Mouse (Mus musculus) bone marrow, adult 2 months (tissue): ENCODE measurements around the gene Tenm4.

Experiments used
- CTCF ChIP-seq: fragments of 200-500 bp; IDR thresholded peaks from 2 replicates; pipeline ENCODE4 v1.5.1; 2011; ENCODE audit warnings: low read length, control low read depth; ENCODE audit not compliant: control insufficient read depth, insufficient read depth
- POLR2A ChIP-seq: fragments of 200-500 bp; IDR thresholded peaks from 2 replicates; pipeline ENCODE4 v1.6.1; 2011; ENCODE audit warnings: low read depth, mild to moderate bottlenecking, control low read depth, low read length, borderline replicate concordance; ENCODE audit not compliant: control insufficient read depth

DNA sequence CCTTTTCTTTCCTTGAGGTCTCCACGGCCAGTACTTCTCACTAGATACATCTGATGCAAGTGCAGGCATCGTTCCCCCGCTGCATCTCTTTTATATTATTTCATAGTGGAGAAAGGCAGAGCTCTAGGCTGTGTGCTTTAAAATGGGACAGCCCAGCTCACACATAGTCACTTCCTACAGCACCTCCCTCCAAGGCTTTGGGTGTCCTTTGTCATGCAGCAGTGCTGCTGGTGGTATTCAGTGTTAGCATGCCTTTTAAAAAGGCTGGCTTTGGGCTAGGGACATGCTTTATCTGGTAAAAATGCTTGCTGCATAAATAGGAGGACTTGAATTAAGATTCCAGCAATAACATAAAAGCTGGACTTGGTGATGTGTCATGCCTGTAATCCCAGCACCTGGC is 499.0 kb downstream of the Tenm4 start:
- TF ChIP-seq POLR2A: no peak
- TF ChIP-seq CTCF: no peak
